Mouse (Mus musculus) midbrain, embryonic 12.5 days (tissue): Measurements from ENCODE around the gene Stx2. TPM values are rescaled to one million over a fixed set of nuclear protein-coding genes. Genes with fewer than 3 reads are reported as not detected.
A peak's percentile ranks its signal among the peaks of the same experiment; 100 is the strongest.

Source experiments
- ATAC-seq: fragments of 200-750 bp; cut with Nextera tagmentation; 2 replicates; pipeline ENCODE4 v1.8.0; 2017; ENCODE audit warnings: low read depth, moderate TSS enrichment, moderate library complexity; ENCODE audit not compliant: low FRiP score
- H3K27ac ChIP-seq: fragments of 300-500 bp; sonication (generic); replicated peaks from 2 replicates; pipeline ENCODE4 v1.5.1; 2016; ENCODE audit warnings: mild to moderate bottlenecking
- H3K27me3 ChIP-seq: fragments of 300-500 bp; sonication (generic); 2 replicates; pipeline ENCODE4 v1.6.1; 2016; ENCODE audit warnings: mild to moderate bottlenecking
- H3K36me3 ChIP-seq: fragments of 300-500 bp; sonication (generic); 2 replicates; pipeline ENCODE4 v1.6.1; 2016
- H3K4me1 ChIP-seq: fragments of 300-500 bp; sonication (generic); 2 replicates; pipeline ENCODE4 v1.6.1; 2016
- H3K4me2 ChIP-seq: fragments of 300-500 bp; sonication (generic); replicated peaks from 2 replicates; pipeline ENCODE4 v1.6.1; 2016; ENCODE audit warnings: mild to moderate bottlenecking, moderate library complexity
- H3K4me3 ChIP-seq: fragments of 300-500 bp; sonication (generic); 2 replicates; pipeline ENCODE4 v1.5.1; 2016; ENCODE audit warnings: mild to moderate bottlenecking
- H3K9ac ChIP-seq: fragments of 300-500 bp; sonication (generic); replicated peaks from 2 replicates; pipeline ENCODE4 v1.6.1; 2016; ENCODE audit warnings: mild to moderate bottlenecking, moderate library complexity
- H3K9me3 ChIP-seq: fragments of 300-500 bp; sonication (generic); 2 replicates; pipeline ENCODE4 v1.6.1; 2016; ENCODE audit warnings: mild to moderate bottlenecking
- WGBS: fragments of 180-500 bp; shearing (Covaris S2); methylation state at CpG from one replicate; pipeline ENCODE4 v1.1.7; 2016; 5-methylcytosine and 5-hydroxymethylcytosine counted together
- polyA plus RNA-seq: library from polyadenylated mRNA; unstranded; fragments of >200 nt; fragmentation: Nextera tagmentation; extraction: Ambion mirVana; gene quantifications from 2 replicates; pipeline ENCODE4 v1.2.1, GENCODE M21; 2016

The Stx2 gene
- polyA plus RNA-seq, 1 experiment from 2014 or later, result 25.5 TPM

DNA sequence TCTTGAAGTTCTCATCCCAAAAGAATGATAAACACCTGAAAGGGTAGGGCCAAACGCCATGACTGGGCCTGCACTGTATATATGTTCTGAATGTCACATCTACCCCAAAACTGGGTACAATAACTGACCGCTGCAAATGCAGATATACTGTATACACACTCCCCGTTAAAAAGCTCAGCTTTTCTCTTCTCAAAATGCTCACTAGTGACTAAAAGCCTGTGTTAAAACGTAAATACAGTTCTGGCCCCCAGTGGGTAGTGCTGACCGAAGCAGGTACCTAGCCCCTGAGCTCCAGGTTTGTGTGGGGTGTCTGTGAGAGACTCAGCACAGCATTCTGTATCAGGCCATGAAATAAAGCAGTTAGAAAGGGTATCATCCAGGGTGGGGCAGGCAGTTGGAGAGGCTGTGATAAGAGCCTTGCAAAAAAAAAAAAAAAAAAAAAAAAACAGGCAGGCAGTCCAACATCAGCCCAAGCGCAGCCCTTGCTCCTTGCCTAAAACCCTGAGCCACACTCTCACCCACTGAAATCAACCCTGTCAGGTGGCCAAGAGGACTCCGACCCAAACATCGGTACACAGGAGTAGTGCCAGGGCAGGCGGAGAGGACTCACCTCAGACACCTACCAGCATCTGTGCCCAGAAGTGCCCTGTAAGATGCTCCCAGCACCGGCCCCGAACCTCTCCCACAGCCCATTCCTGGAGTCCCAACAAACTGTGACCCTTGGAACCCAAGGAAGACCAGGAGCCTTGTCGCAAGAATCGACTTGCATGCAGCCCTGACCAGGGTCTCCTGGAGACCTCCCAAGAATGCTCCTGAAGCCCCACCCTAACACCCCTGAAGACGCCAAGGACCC, 1.0 kb downstream of the Stx2 start:
- Histone ChIP-seq H3K27me3 (no peaks in the 10 kb centered on the region), H3K9me3 (no peaks in the 10 kb centered on the region), H3K4me2 (peak overlapping the region; percentile 76), H3K27ac (no peak overlapping the region), H3K4me1 (peaks cover 31% of the 10 kb centered on the region), H3K4me3 (peak overlapping the region; percentile 75), H3K36me3 (peaks cover 11% of the 10 kb centered on the region), H3K9ac (peak overlapping the region; percentile 81)
- WGBS, result 56% methylated on average over 14 of the region's 14 CpGs
- peak; percentile 16; the same call in 1 of the 2 replicates for ATAC-seq

DNA sequence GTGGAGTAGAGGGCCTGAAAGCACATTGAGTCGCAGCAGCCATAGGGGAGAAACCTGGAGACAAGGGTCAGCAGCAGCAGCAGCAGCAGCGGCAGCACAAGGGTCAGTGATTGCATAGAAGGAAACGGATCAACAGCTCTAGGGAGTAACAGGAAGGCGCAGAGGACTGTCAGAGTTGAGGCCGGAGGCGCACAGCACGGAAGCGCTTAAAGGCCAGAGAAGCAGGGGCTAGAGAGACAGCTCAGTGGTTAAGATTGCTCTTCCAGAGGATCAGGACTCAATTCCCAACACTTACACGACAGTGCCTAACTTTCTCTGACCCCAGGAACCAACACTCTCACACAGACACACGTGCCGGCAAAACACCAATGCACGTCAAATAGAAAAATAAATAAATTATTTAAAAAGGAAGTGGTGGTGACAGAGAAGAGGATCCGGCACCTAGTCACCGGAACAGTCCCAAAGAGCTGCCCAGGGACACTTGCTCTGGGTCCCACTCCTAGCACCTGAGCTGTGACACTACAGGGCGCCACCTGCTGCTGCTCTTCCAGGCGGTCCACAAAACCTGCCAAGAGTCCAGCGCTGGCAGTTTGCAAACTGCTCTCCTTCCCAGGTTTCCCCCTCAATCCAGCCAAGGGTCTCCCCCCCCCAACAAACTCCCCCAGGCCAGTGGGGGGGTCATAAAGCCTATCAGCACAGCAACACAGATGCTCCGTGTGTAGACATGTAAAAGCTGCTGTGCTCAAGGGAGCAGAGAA, 2.2 kb downstream of the Stx2 start:
- Histone ChIP-seq H3K27ac (no peak overlapping the region), H3K4me1 (peaks cover 34% of the 10 kb centered on the region), H3K4me2 (no peak overlapping the region; the same call in 1 of the 2 replicates), H3K9ac (no peak overlapping the region), H3K27me3 (no peaks in the 10 kb centered on the region), H3K36me3 (peaks cover 11% of the 10 kb centered on the region), H3K9me3 (no peaks in the 10 kb centered on the region), H3K4me3 (no peak overlapping the region)
- 83% methylated on average over 18 of the region's 18 CpGs for WGBS
- ATAC-seq, result no peak

- no peak overlapping the region for H3K27ac ChIP-seq
Measured at GRCm38 (mm10) chr5:129005416-129005815, 3.0 kb downstream of the Stx2 start.

GRCm38 (mm10) chr5:129002571-129003011, 5.8 kb downstream of the Stx2 start:
- no peak for ATAC-seq
- Histone ChIP-seq H3K27ac (no peak overlapping the region), H3K36me3 (peaks cover 11% of the 10 kb centered on the region), H3K4me3 (no peak overlapping the region), H3K4me2 (no peak overlapping the region), H3K9ac (no peak overlapping the region; the same call in 1 of the 2 replicates), H3K9me3 (no peaks in the 10 kb centered on the region), H3K27me3 (no peaks in the 10 kb centered on the region), H3K4me1 (peaks cover 26% of the 10 kb centered on the region)
- whole genome bisulfite sequencing, result 66% methylated on average over 14 of the region's 14 CpGs

More at GRCm38 (mm10) chr5:129005416-129005815, 3.0 kb downstream of the Stx2 start:
- WGBS, result 79% methylated on average over 3 of the region's 3 CpGs
- H3K27me3 ChIP-seq, result no peaks in the 10 kb centered on the region
- no peak overlapping the region for H3K4me2 ChIP-seq
- H3K36me3 ChIP-seq, result peaks cover 11% of the 10 kb centered on the region
- no peak for ATAC-seq
- no peak overlapping the region for H3K4me3 ChIP-seq
- H3K4me1 ChIP-seq, result peaks cover 34% of the 10 kb centered on the region
- H3K9me3 ChIP-seq, result no peaks in the 10 kb centered on the region
- no peak overlapping the region for H3K9ac ChIP-seq

DNA sequence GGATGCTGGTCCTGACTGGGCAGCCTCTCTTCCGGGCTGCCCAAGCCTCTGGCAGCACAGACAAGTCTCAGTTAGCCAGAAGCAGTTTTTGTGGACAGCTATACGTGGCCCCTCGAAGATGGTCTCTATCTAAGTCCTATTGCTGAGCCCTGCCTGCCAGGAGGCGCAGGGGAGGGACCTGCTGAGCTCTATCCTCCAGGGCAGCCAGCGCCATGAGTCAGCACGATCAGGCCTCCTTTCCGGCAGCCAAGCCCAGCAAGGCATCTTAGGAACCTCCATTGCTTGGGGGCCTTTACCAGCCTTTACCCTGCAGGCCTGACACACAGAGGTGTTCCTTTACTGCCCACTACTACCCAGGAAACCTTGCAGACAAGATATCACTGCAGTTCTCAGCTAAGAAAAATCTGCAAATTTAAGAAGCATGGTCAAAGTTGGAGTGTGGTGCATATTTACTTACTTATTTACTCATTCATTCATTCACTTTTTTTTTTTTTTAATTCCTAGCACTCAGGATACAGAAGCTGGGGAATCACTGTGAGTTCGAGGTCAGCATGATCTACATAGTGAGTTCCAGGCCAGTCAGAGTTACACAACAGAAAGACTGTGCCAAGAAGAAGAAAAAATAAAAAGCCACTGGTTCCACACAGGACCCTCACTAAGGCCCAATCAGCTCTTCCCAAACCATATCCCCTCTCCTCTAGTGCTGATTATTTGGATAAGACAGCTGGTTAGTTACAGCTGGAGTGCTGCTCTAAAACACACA, 7.5 kb downstream of the Stx2 start:
- Histone ChIP-seq H3K9me3 (no peaks in the 10 kb centered on the region), H3K4me2 (no peak overlapping the region), H3K27me3 (no peaks in the 10 kb centered on the region), H3K4me3 (no peak overlapping the region), H3K36me3 (peaks cover 17% of the 10 kb centered on the region), H3K27ac (no peak overlapping the region), H3K4me1 (peaks cover 10% of the 10 kb centered on the region; the same call in 1 of the 2 replicates), H3K9ac (no peak overlapping the region)
- 39% methylated on average over 8 of the region's 8 CpGs for WGBS
- no peak for ATAC-seq

GRCm38 (mm10) chr5:128987141-128987954, 21.0 kb downstream of the Stx2 start:
- H3K9ac ChIP-seq, result no peak overlapping the region
- 84% methylated on average over 19 of the region's 19 CpGs for WGBS
- H3K36me3 ChIP-seq, result peaks cover 48% of the 10 kb centered on the region

DNA sequence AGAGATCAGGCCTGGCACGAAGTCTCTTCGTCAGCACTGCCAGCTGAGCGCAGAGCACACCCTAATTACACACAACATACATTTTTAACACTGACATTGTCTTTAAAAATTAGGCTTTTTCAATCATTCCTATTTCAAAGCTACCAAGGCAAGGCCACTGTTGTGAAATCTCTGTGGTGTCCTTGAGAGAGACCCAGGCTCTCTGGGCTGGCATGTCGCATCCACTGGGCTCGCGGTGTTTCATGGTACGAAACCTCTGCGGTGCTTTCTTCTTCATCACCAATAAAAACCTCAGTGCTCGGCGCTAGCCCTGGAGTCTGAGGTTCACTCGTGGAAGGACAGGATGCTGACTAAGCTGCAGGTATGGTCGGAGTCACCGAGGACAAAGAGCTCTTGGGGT, 22.4 kb downstream of the Stx2 start:
- H3K27me3 ChIP-seq, result peaks cover 4% of the 10 kb centered on the region; the same call in 1 of the 2 replicates
- peaks cover 34% of the 10 kb centered on the region for H3K36me3 ChIP-seq
- no peak for ATAC-seq
- H3K9ac ChIP-seq, result no peak overlapping the region
- WGBS, result 88% methylated on average over 13 of the region's 13 CpGs
- H3K4me2 ChIP-seq, result no peak overlapping the region
- H3K4me3 ChIP-seq, result no peak overlapping the region
- no peaks in the 10 kb centered on the region for H3K9me3 ChIP-seq
- no peak overlapping the region for H3K27ac ChIP-seq
- no peaks in the 10 kb centered on the region for H3K4me1 ChIP-seq

More at GRCm38 (mm10) chr5:128987141-128987954, 21.0 kb downstream of the Stx2 start:
- Histone ChIP-seq H3K9me3 (no peaks in the 10 kb centered on the region), H3K27ac (no peak overlapping the region), H3K27me3 (no peaks in the 10 kb centered on the region; the same call in 1 of the 2 replicates), H3K4me3 (no peak overlapping the region), H3K4me2 (no peak overlapping the region), H3K4me1 (no peaks in the 10 kb centered on the region)
- no peak for ATAC-seq

- no peak overlapping the region for H3K27ac ChIP-seq
- no peak overlapping the region for H3K9ac ChIP-seq
- H3K4me3 ChIP-seq, result no peak overlapping the region
- H3K36me3 ChIP-seq, result peaks cover 25% of the 10 kb centered on the region; the same call in 1 of the 2 replicates
- no peaks in the 10 kb centered on the region for H3K9me3 ChIP-seq
- WGBS, result 92% methylated on average over 6 of the region's 6 CpGs
- no peak overlapping the region for H3K4me2 ChIP-seq
- peaks cover 4% of the 10 kb centered on the region; the same call in 1 of the 2 replicates for H3K27me3 ChIP-seq
- no peak for ATAC-seq
- H3K4me1 ChIP-seq, result no peaks in the 10 kb centered on the region
Measured at GRCm38 (mm10) chr5:128984536-128984935, 23.8 kb downstream of the Stx2 start.

- Histone ChIP-seq H3K36me3 (peaks cover 17% of the 10 kb centered on the region; the same call in 1 of the 2 replicates), H3K27ac (no peak overlapping the region), H3K9me3 (no peaks in the 10 kb centered on the region), H3K4me2 (no peak overlapping the region), H3K4me3 (no peak overlapping the region), H3K27me3 (peaks cover 4% of the 10 kb centered on the region; the same call in 1 of the 2 replicates), H3K4me1 (no peaks in the 10 kb centered on the region), H3K9ac (no peak overlapping the region)
- WGBS, result 31% methylated on average over 12 of the region's 12 CpGs
- ATAC-seq, result peak; percentile 62; the same call in 1 of the 2 replicates
Measured at GRCm38 (mm10) chr5:128981607-128982006, 26.8 kb downstream of the Stx2 start.

- no peak overlapping the region for H3K9ac ChIP-seq
- 75% methylated on average over 7 of the region's 7 CpGs for WGBS
- H3K4me1 ChIP-seq, result 0 out of 2 replicates have a peak, but pooled peaks cover 7% of the 10 kb centered on the region
- no peak overlapping the region for H3K4me2 ChIP-seq
- H3K27me3 ChIP-seq, result peaks cover 4% of the 10 kb centered on the region; the same call in 1 of the 2 replicates
- no peak overlapping the region for H3K4me3 ChIP-seq
- no peak for ATAC-seq
- peaks cover 11% of the 10 kb centered on the region; the same call in 1 of the 2 replicates for H3K36me3 ChIP-seq
- H3K9me3 ChIP-seq, result no peaks in the 10 kb centered on the region
- no peak overlapping the region for H3K27ac ChIP-seq
Measured at GRCm38 (mm10) chr5:128980857-128981256, 27.5 kb downstream of the Stx2 start.
